Mouse (Mus musculus) ES-E14 (cell line): Measurements from ENCODE around the gene Sec13. TPM values are rescaled to one million over a fixed set of nuclear protein-coding genes. Genes with fewer than 3 reads are reported as not detected.
A peak's percentile ranks its signal among the peaks of the same experiment; 100 is the strongest.

Source experiments
- DNase-seq: peaks from one replicate; pipeline ENCODE4 v3.0.0-alpha.2; 2013; ENCODE audit warnings: low read depth, low spot score
- H3K27ac ChIP-seq: 2 replicates; pipeline ENCODE4 v1.5.1; 2012; ENCODE audit warnings: low read depth, mild to moderate bottlenecking, low read length, moderate library complexity, mixed read lengths; ENCODE audit not compliant: poor library complexity, insufficient read depth, severe bottlenecking
- H3K36me3 ChIP-seq: 2 replicates; pipeline ENCODE4 v1.6.1; 2012; ENCODE audit warnings: mild to moderate bottlenecking, low read length, moderate library complexity, mixed read lengths; ENCODE audit not compliant: control insufficient read depth, poor library complexity, insufficient read depth, severe bottlenecking
- H3K4me1 ChIP-seq, 2 experiments: fragments of 150-350 bp in 1 of 2; sonication (generic) in 1 of 2; 2 replicates each; pipeline ENCODE4 v1.6.1; 2012; ENCODE audit warnings: low read length in 2 of 2, mild to moderate bottlenecking in 1 of 2, mixed read lengths in 1 of 2; ENCODE audit not compliant: control insufficient read depth in 2 of 2, insufficient read depth in 2 of 2, poor library complexity in 1 of 2
- H3K4me3 ChIP-seq, 2 experiments: fragments of 150-350 bp in 1 of 2; sonication (generic) in 1 of 2; 2 replicates each; pipeline ENCODE4 v1.5.1; 2012; ENCODE audit warnings: low read length in 2 of 2, low read depth in 1 of 2, mild to moderate bottlenecking in 1 of 2, mixed read lengths in 1 of 2; ENCODE audit not compliant: insufficient read depth in 1 of 2, poor library complexity in 1 of 2, severe bottlenecking in 1 of 2
- H3K9ac ChIP-seq: 2 replicates; pipeline ENCODE4 v1.6.1; 2012; ENCODE audit warnings: low read depth, mild to moderate bottlenecking, low read length, mixed read lengths; ENCODE audit not compliant: poor library complexity, insufficient read depth, severe bottlenecking
- H3K9me3 ChIP-seq: fragments of 150-350 bp; sonication (generic); 2 replicates; pipeline ENCODE4 v1.6.1; 2012; ENCODE audit warnings: low read depth, mild to moderate bottlenecking, low read length; ENCODE audit not compliant: control insufficient read depth, insufficient read depth
- CHD2 ChIP-seq: IDR thresholded peaks from 2 replicates; pipeline ENCODE4 v1.6.1; 2014; ENCODE audit warnings: mild to moderate bottlenecking, low read depth, low read length, inconsistent platforms
- HCFC1 ChIP-seq: IDR thresholded peaks from 2 replicates; pipeline ENCODE4 v1.6.1; 2012; ENCODE audit warnings: low read length, inconsistent platforms, borderline replicate concordance; ENCODE audit not compliant: insufficient read depth
- MAFK ChIP-seq: IDR thresholded peaks from 2 replicates; pipeline ENCODE4 v1.6.1; 2014; ENCODE audit warnings: mild to moderate bottlenecking, low read depth, low read length, inconsistent platforms; ENCODE audit not compliant: insufficient read depth
- ZC3H11A ChIP-seq: IDR thresholded peaks from 2 replicates; pipeline ENCODE4 v1.6.1; 2012; ENCODE audit warnings: low read depth, mild to moderate bottlenecking, inconsistent platforms, low read length, borderline replicate concordance
- ZNF384 ChIP-seq: IDR thresholded peaks from 2 replicates; pipeline ENCODE4 v1.6.1; 2012; ENCODE audit warnings: low read depth, low read length, inconsistent platforms
- in situ Hi-C, 2 experiments: fragments of 600-800 bp; cut with MboI; formaldehyde crosslinking; loops; one replicate each; pipeline ENCODE4 v1.15.1; 2025; ENCODE audit warnings: low sequenced_read_pairs in 2 of 2, inconsistent platforms in 1 of 2; ENCODE audit not compliant: unreplicated experiment in 2 of 2
- total RNA-seq: library from RNA; depleted of rRNA; stranded (reverse); fragments of 300-350 nt; gene quantifications from 2 replicates; pipeline ENCODE4 v1.2.3, GENCODE M21; 2012

The Sec13 gene
- total RNA-seq, 1 experiment, result 187 TPM

DNA sequence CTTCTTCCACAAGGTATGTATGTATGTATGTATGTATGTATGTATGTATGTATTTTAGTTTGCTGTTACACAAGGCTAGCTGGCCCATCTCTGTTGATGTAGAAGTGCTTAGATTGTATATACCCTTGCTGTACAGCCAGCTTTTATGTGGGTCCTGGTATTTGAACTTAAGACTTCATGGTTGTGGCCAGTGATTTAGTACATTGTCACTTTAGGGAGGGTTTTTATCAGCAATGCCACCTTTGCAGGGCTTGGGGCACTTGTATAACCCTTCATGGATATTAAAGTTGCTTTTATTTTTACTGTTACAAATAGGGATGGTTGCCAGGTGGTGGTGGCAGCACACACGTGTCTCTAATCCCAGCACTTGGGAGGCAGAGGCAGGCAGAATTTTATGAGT, 45.3 kb downstream of the Sec13 start:
- peaks cover 8% of the 10 kb centered on the region in 2 experiments; a peak in 3 of 4 replicates for H3K4me1 ChIP-seq
- TF ChIP-seq HCFC1, result no peak
- no peak for TF ChIP-seq ZNF384
- TF ChIP-seq ZC3H11A, result no peak
- no peak for TF ChIP-seq MAFK
- no peak overlapping the region; the same call in 1 of the 2 replicates for H3K9ac ChIP-seq
- peaks cover 13% of the 10 kb centered on the region for H3K36me3 ChIP-seq
- no peak overlapping the region for H3K4me3 ChIP-seq
- in situ Hi-C loops, result no loop called here
- no peak for DNase-seq
- H3K9me3 ChIP-seq, result no peaks in the 10 kb centered on the region
- H3K27ac ChIP-seq, result no peak overlapping the region

DNA sequence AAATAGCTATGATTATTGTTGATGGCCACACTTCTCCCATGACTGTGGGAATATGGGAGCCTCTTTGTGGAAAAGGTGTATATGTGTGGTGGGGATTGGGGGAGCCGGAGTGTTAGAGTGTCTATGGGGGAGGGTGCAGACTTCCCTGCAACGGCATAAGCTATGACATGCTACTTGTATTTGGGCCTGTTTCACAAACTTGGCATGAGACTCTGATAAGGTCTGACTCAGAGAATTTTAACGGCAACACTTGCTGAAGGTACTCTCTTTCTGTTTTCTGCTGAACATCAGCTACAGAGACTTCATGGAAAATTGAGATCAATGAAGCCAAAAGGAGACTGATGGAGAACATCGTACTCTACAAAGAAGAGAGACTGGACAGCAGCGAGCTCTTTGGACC, 47.2 kb downstream of the Sec13 start:
- peaks cover 9 to 11% of the 10 kb centered on the region in 2 experiments; a peak in 3 of 4 replicates for H3K4me1 ChIP-seq
- DNase-seq, result no peak

DNA sequence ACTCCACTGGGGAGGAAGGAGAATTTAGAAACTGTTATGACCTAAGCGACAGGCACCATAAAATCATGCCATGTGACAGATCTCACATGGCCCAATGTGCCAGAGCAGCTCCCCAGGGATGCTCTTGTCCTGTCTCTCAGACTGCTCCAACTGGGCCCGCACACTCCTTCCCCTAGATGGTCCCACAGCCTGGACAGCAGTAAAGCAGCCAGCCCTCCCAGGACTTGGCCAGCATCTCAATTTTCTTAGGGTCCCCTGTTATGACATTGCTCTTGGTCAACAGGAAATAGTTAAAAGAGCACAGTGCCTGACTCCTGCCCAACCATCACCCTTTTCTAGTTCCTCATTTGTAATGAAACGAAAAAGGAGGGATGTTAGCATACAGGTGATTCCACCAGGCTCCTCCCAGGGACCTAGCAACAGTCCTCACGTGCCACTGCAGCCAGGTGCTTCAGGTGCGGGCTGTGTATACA, 47.8 kb downstream of the Sec13 start:
- no peaks in the 10 kb centered on the region for H3K9me3 ChIP-seq
- H3K27ac ChIP-seq, result no peak overlapping the region
- no peak overlapping the region for H3K4me3 ChIP-seq
- peaks cover 8% of the 10 kb centered on the region; the same call in 1 of the 2 replicates for H3K36me3 ChIP-seq
- DNase-seq, result no peak
- H3K4me1 ChIP-seq, result peaks cover 11 to 12% of the 10 kb centered on the region in 2 experiments
- no peak for TF ChIP-seq HCFC1
- TF ChIP-seq CHD2, result no peak
- TF ChIP-seq MAFK, result no peak
- no peak for TF ChIP-seq ZNF384
- no peak for TF ChIP-seq ZC3H11A
- in situ Hi-C loops, result no loop called here
- H3K9ac ChIP-seq, result no peak overlapping the region

More for the DNA sequence above, 47.2 kb downstream of the Sec13 start:
- no peak for TF ChIP-seq ZC3H11A
- Histone ChIP-seq H3K9me3 (no peaks in the 10 kb centered on the region), H3K27ac (no peak overlapping the region), H3K4me3 (no peak overlapping the region), H3K36me3 (peaks cover 8% of the 10 kb centered on the region; the same call in 1 of the 2 replicates), H3K9ac (no peak overlapping the region)
- in situ Hi-C loops, result no loop called here

DNA sequence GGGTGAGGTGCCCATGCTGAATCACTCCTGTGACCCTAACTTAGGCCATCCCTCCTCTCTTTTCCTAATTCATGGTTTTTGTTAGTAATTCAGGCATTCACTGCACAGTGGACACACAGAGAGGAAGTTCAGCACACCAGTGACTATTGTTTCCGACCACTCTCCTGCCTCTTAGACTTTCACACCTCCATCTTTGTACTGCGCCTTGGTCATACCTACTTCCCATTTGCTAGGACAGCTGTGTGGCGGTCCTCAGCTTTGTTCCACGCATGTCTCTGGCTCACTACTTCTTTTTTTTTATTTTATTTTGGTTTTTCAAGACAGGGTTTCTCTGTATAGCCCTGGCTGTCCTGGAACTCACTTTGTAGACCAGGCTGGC, 49.5 kb downstream of the Sec13 start:
- Histone ChIP-seq H3K4me3 (peak overlapping the region in 1 of 2 experiments; percentile 56; a peak in 2 of 4 replicates), H3K4me1 (peaks cover 13 to 15% of the 10 kb centered on the region in 2 experiments), H3K36me3 (peaks cover 8% of the 10 kb centered on the region; the same call in 1 of the 2 replicates), H3K9me3 (no peaks in the 10 kb centered on the region), H3K9ac (peak overlapping the region; percentile 69), H3K27ac (peak overlapping the region; percentile 83)
- TF ChIP-seq CHD2 (no peak), ZC3H11A (no peak), MAFK (no peak), HCFC1 (no peak), ZNF384 (no peak)
- in situ Hi-C loops, result no loop called here
- no peak for DNase-seq
